10 mouse cellular contexts compared by ENCODE assay signal in the genomic region with DNA sequence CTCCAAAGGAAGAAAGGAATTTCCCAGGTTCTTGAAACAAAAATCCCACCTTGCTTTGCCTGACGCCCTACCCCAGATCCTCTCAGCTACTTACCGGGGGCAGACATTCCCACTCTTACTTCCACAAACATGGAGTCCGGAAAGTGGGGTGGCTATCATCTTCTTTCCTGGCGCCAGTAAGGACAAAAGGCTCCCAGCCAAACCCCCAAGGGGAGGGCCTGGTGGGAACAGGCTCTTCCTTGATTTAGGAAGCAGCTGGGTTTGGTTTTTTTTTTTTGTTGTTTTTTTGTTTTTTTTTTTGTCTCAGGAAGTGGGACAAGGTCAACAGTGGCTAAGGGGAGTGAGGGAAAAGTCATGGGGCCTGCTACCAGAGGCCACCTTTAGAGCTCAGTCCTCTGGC. TPM values are rescaled to one million over a fixed set of nuclear protein-coding genes. Genes with fewer than 3 reads are reported as not detected.
DNase-seq lines count a peak whose midpoint lies in the region; ATAC-seq and TF ChIP-seq lines count a peak whose summit lies in the region.
"Had no signal": no experiment of that assay in that cellular context is flagged by ENCODE, and none has a peak within 500 bp of the region (broad histone marks: within the 10 kb centered on the region; RNA-seq: fewer than 3 reads in every experiment).

No protein-coding gene starts in this region.

- 67% methylated on average over 4 of the region's 4 CpGs for WGBS in kidney, adult 2 months
- 36% methylated on average over 4 of the region's 4 CpGs for WGBS in lung, postnatal 0 days
- 74% methylated on average over 4 of the region's 4 CpGs for WGBS in forebrain, embryonic 11.5 days

- TF ChIP-seq CTCF in kidney, adult 2 months (conservative IDR thresholded peaks at IDR 0.05; ENCODE audit: insufficient read depth, insufficient read length, low read depth, low read length), result no peak
- no peak for TF ChIP-seq CTCF in lung, postnatal 0 days (IDR thresholded peaks at IDR 0.05)

- H3K9me3 ChIP-seq in lung, postnatal 0 days (ENCODE audit: low read length), result no peaks in the 10 kb centered on the region
- H3K9me3 ChIP-seq in forebrain, embryonic 11.5 days (ENCODE audit: control insufficient read depth, low read length), result no peaks in the 10 kb centered on the region
- H3K9me3 ChIP-seq: forebrain, embryonic 15.5 days had no signal

- H3K4me2 ChIP-seq in lung, postnatal 0 days (replicated peaks; ENCODE audit: low read depth, low read length), result no peak overlapping the region
- no peak overlapping the region for H3K4me2 ChIP-seq in forebrain, embryonic 11.5 days (ENCODE audit: low read depth, low read length, severe bottlenecking)
- H3K4me2 ChIP-seq: forebrain, embryonic 15.5 days had no signal

- DNase-seq in heart, adult 11 months, result peak; percentile 99
- peak; percentile 90 for DNase-seq in kidney, adult 2 months
- DNase-seq in lung, postnatal 0 days (ENCODE audit: low spot score), result peak; percentile 38
- DNase-seq in cerebellum, adult 9-11 months, result no peak
- no peak for DNase-seq in right cerebral cortex, adult 2 months (ENCODE audit: low spot score in 2 of 2)
- no peak for DNase-seq in forebrain, embryonic 11.5 days (ENCODE audit: low spot score)
- DNase-seq in spleen, adult 18-20 months, result no peak
- DNase-seq: cerebellum, adult 11-12 months had no signal

- no peaks in the 10 kb centered on the region for H3K27me3 ChIP-seq in kidney, adult 2 months (replicated peaks; ENCODE audit: control insufficient read depth, insufficient read depth, low read length)
- no peaks in the 10 kb centered on the region for H3K27me3 ChIP-seq in lung, postnatal 0 days (replicated peaks; ENCODE audit: insufficient read depth, low read length)
- H3K27me3 ChIP-seq in forebrain, embryonic 11.5 days (ENCODE audit: control insufficient read depth, insufficient read depth, low read length), result no peaks in the 10 kb centered on the region
- H3K27me3 ChIP-seq: forebrain, embryonic 15.5 days had no signal

- no peak for TF ChIP-seq POLR2A in kidney, adult 2 months (IDR thresholded peaks at IDR 0.05; ENCODE audit: low read depth, low read length)

- H3K4me1 ChIP-seq in brown adipose tissue, adult 24 weeks (ENCODE audit: control insufficient read depth, insufficient read depth, insufficient read length, low read length), result peaks cover 36% of the 10 kb centered on the region
- peaks cover 4% of the 10 kb centered on the region; the same call in 1 of the 2 replicates for H3K4me1 ChIP-seq in kidney, adult 2 months (ENCODE audit: control insufficient read depth, insufficient read depth, low read length)
- H3K4me1 ChIP-seq in lung, postnatal 0 days (ENCODE audit: insufficient read depth, low read depth, low read length), result peaks cover 4% of the 10 kb centered on the region; the same call in 1 of the 2 replicates
- no peaks in the 10 kb centered on the region for H3K4me1 ChIP-seq in forebrain, embryonic 11.5 days (replicated peaks; ENCODE audit: control insufficient read depth, insufficient read depth, low read length)
- H3K4me1 ChIP-seq: forebrain, embryonic 15.5 days had no signal

- no peaks in the 10 kb centered on the region for H3K36me3 ChIP-seq in kidney, adult 2 months (ENCODE audit: control insufficient read depth, insufficient read depth, low read length)
- no peaks in the 10 kb centered on the region for H3K36me3 ChIP-seq in lung, postnatal 0 days (ENCODE audit: insufficient read depth, low read length)
- H3K36me3 ChIP-seq in forebrain, embryonic 11.5 days (ENCODE audit: control insufficient read depth, insufficient read depth, low read length), result no peaks in the 10 kb centered on the region
- H3K36me3 ChIP-seq: forebrain, embryonic 15.5 days had no signal

- ATAC-seq in lung, postnatal 0 days, result peak; percentile 65
- ATAC-seq in forebrain, embryonic 11.5 days (replicated peaks; ENCODE audit: low FRiP score), result no peak
- ATAC-seq: forebrain, embryonic 15.5 days had no signal

- H3K27ac ChIP-seq in brown adipose tissue, adult 24 weeks (replicated peaks; ENCODE audit: low read depth, low read length), result peak overlapping the region; percentile 100
- peak overlapping the region; percentile 81 for H3K27ac ChIP-seq in kidney, adult 2 months (ENCODE audit: insufficient read depth, low read depth, low read length)
- H3K27ac ChIP-seq in lung, postnatal 0 days (ENCODE audit: low read length), result peak overlapping the region; percentile 63
- H3K27ac ChIP-seq in forebrain, embryonic 11.5 days (ENCODE audit: low read depth, low read length), result no peak overlapping the region
- H3K27ac ChIP-seq: forebrain, embryonic 15.5 days had no signal

- no peak overlapping the region for H3K9ac ChIP-seq in lung, postnatal 0 days (replicated peaks; ENCODE audit: low read depth)
- H3K9ac ChIP-seq in forebrain, embryonic 11.5 days (ENCODE audit: low read length), result no peak overlapping the region
- H3K9ac ChIP-seq: forebrain, embryonic 15.5 days had no signal

- H3K4me3 ChIP-seq in brown adipose tissue, adult 24 weeks (ENCODE audit: insufficient read depth, low read depth, low read length), result peak overlapping the region; percentile 57
- no peak overlapping the region for H3K4me3 ChIP-seq in kidney, adult 2 months (ENCODE audit: insufficient read depth, low read depth, low read length)
- H3K4me3 ChIP-seq in lung, postnatal 0 days (ENCODE audit: low read depth, low read length), result no peak overlapping the region
- H3K4me3 ChIP-seq in forebrain, embryonic 11.5 days (ENCODE audit: low read depth, low read length), result no peak overlapping the region
- H3K4me3 ChIP-seq: forebrain, embryonic 15.5 days had no signal

- peak; percentile 76 for TF ChIP-seq EP300 in lung, postnatal 0 days (IDR thresholded peaks at IDR 0.05)

RNA-seq across cellular contexts. Expression of a gene that starts 10.2 kb away (rescaled TPM):
- polyA plus RNA-seq in brown adipose tissue, adult 24 weeks (2012; ENCODE audit: insufficient read depth, insufficient read length, missing spikeins), result 37.7 and 46.4 TPM in 2 replicates
- polyA plus RNA-seq in kidney, adult 2 months (2012; rRNA removed), result 62.1 and 67.1 TPM in 2 replicates
- polyA plus RNA-seq in lung, postnatal 0 days (2015; fragmentation: Nextera tagmentation; extraction: Ambion mirVana), result 2.1 and 2.4 TPM in 2 replicates
- polyA plus RNA-seq in forebrain, embryonic 11.5 days (2014; fragmentation: Nextera tagmentation; extraction: Ambion mirVana), result 0.20 and 0.37 TPM in 2 replicates

RNA-seq across cellular contexts. Expression of a gene that starts 23.3 kb away (rescaled TPM):
- 0.54 and 0.87 TPM in 2 replicates for polyA plus RNA-seq in brown adipose tissue, adult 24 weeks (2012; ENCODE audit: insufficient read depth, insufficient read length, missing spikeins)
- 2.3 and 3.5 TPM in 2 replicates for polyA plus RNA-seq in kidney, adult 2 months (2012; rRNA removed)
- polyA plus RNA-seq in lung, postnatal 0 days (2015; fragmentation: Nextera tagmentation; extraction: Ambion mirVana), result 0.84 and 2.2 TPM in 2 replicates
- polyA plus RNA-seq in forebrain, embryonic 11.5 days (2014; fragmentation: Nextera tagmentation; extraction: Ambion mirVana), result 22.1 and 24.1 TPM in 2 replicates

RNA-seq across cellular contexts. Expression of a gene that starts 36.8 kb away (rescaled TPM):
- polyA plus RNA-seq in brown adipose tissue, adult 24 weeks (2012; ENCODE audit: insufficient read depth, insufficient read length, missing spikeins), result 3.7 and 7.0 TPM in 2 replicates
- 4.9 and 5.9 TPM in 2 replicates for polyA plus RNA-seq in kidney, adult 2 months (2012; rRNA removed)
- 3.9 TPM in 2 replicates for polyA plus RNA-seq in lung, postnatal 0 days (2015; fragmentation: Nextera tagmentation; extraction: Ambion mirVana)
- 18.2 and 19.6 TPM in 2 replicates for polyA plus RNA-seq in forebrain, embryonic 11.5 days (2014; fragmentation: Nextera tagmentation; extraction: Ambion mirVana)

RNA-seq across cellular contexts. Expression of a gene that starts 49.6 kb away (rescaled TPM):
- polyA plus RNA-seq in brown adipose tissue, adult 24 weeks (2012; ENCODE audit: insufficient read depth, insufficient read length, missing spikeins), result not detected in 2 replicates
- not detected in 2 replicates for polyA plus RNA-seq in kidney, adult 2 months (2012; rRNA removed)
- 2.6 and 4.2 TPM in 2 replicates for polyA plus RNA-seq in lung, postnatal 0 days (2015; fragmentation: Nextera tagmentation; extraction: Ambion mirVana)
- not detected in 2 replicates for polyA plus RNA-seq in forebrain, embryonic 11.5 days (2014; fragmentation: Nextera tagmentation; extraction: Ambion mirVana)
- polyA plus RNA-seq: forebrain, embryonic 15.5 days had no signal

RNA-seq across cellular contexts. Expression of a gene that starts 56.1 kb away (rescaled TPM):
- not detected in 2 replicates for polyA plus RNA-seq in brown adipose tissue, adult 24 weeks (2012; ENCODE audit: insufficient read depth, insufficient read length, missing spikeins)
- not detected in 2 replicates for polyA plus RNA-seq in kidney, adult 2 months (2012; rRNA removed)
- not detected in 2 replicates for polyA plus RNA-seq in lung, postnatal 0 days (2015; fragmentation: Nextera tagmentation; extraction: Ambion mirVana)
- not detected in 2 replicates for polyA plus RNA-seq in forebrain, embryonic 11.5 days (2014; fragmentation: Nextera tagmentation; extraction: Ambion mirVana)
- polyA plus RNA-seq: forebrain, embryonic 15.5 days had no signal

Comparison
In these comparisons a context has a peak if more than half of its experiments do, and no peak if none do; other contexts are left out.
1. DNase-seq: peak in heart, adult 11 months (single experiment), kidney, adult 2 months (single experiment) and lung, postnatal 0 days (single experiment); none in cerebellum, adult 9-11 months (single experiment), right cerebral cortex, adult 2 months (0 of 2), forebrain, embryonic 11.5 days (single experiment) and spleen, adult 18-20 months (0 of 2).
2. RNA of a gene that starts 10.2 kb away (polyA plus RNA-seq): 62.1 to 67.1 TPM in kidney, adult 2 months and 37.7 to 46.4 TPM in brown adipose tissue, adult 24 weeks; 2.1 to 2.4 TPM in lung, postnatal 0 days and 0.20 to 0.37 TPM in forebrain, embryonic 11.5 days; every median in the first group is over 10 times any median in the second.